Mouse (Mus musculus): ENCODE data around the gene Tas2r108.

The Tas2r108 gene

GRCm38 (mm10) chr6:40493229-40493628 lies at the start of gene Tas2r108:
Gene Tas2r108 (plus strand): TSS chr6:40493529.
- DNase-seq: no peak

DNA sequence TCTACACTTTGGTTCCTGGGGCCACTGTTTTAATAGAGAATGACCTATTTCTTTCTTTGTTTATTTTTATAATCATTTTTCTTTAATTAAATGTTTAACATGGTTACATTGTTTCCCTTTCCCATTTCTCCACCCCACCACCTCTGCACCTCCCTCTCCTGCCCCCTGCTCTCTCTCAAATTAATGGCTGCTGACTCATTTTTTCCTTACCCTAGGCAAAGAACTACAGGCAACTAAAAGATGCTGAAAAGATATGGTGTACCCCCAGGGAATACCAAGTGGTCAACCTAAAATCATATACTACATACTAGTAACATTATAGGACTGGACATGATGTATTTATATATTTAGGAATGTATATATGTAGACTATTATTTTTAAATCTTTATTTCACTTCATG lies 44.7 kb upstream of the Tas2r108 start:
- no peak for DNase-seq

GRCm38 (mm10) chr6:40454436-40455041 lies 38.8 kb upstream of the Tas2r108 start:
- DNase-seq: no peak

DNA sequence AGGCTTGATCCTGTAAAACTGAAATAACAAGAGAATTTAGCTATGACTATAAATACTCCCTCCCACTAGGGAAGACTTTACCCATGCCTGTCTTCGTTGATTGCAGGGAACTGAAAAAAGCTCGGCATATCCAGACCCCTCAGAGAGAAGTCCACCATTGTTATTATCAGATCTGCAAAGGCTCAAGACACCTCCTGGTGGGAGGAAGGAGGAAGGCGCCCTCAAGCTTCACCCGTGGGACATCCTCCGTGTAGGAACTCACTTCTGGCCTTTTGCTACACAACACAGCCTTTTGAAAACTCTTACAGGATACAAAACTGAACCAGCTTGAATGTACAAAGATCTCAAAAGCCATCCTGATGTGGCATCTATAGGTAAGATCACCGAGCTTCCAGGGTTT lies 27.6 kb upstream of the Tas2r108 start:
- no peak for DNase-seq

DNA sequence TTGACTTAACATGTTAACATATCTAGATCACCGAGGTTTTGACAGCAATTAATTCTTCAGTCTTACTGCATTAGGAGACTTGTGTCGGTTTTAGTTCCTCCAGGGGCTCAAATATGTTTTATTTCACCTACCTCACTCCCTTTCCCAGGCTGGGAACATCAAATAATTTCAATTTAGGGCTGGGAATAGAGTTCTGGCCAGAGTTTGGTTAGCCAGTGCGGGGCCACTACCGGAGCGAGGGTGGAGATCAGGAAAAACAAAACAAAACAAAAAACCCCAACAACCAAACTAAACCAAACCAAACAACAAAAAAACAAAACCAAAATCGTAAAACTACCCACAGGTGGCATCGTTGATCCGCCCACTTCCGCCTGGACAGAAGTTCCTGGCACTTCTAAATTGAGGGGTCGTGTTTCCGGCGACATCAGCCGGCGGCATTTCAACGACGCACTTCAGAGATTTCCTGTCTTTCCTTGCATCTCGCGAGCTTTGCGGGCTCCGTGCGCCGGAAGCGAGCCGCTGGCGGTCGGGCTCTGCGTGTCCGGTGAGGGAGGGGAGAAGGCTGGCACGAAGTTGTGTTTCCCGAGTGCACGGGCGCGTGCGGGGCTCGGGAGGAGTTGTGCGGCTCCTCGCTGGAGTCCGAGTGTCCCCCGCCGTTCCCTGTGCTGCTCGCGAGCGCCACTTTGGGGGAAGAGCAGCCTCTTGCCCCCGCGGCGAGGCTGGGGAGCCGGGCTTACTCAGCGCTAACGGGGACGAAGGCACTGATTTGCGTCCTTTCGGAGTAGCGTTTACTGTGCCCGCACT lies 22.2 kb upstream of the Tas2r108 start, which contains the start of gene Ssbp1:
TSS of gene Ssbp1 (plus strand) at position 437 of the 804 bp plus-strand sequence.
- DNase-seq: peak; percentile 95

DNA sequence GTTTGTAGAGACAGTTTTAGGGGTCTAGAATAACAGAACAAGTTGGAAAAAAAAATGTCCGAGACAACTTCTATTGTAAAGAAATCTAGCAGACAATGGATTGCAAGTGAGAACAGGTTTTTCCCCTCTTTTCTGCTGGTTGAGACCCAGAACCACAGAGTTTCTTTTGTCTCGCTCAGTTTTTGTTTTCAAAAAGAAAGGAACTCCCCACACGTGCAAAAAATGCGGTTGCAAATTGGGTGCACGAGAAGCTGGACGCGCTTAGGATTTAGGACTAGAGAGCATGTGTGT lies 21.7 kb upstream of the Tas2r108 start:
- DNase-seq: no peak

DNA sequence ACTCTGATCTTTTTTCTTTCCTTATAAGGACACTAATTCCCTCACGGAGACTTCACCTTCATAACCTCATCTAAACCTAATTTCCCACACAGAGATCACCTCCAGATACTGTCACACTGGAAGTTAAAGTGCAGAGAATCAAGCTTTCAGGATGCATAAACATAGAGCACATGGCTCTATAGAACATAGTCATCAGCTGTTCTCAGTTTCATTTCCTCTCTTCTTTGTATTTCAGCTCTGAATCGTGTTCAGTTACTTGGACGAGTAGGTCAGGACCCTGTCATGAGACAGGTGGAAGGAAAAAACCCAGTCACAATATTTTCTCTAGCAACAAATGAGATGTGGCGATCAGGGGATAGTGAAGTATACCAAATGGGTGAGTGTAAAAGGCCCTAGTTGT lies 17.2 kb upstream of the Tas2r108 start:
- DNase-seq: no peak

GRCm38 (mm10) chr6:40479705-40480104 lies 13.6 kb upstream of the Tas2r108 start:
- no peak for DNase-seq

DNA sequence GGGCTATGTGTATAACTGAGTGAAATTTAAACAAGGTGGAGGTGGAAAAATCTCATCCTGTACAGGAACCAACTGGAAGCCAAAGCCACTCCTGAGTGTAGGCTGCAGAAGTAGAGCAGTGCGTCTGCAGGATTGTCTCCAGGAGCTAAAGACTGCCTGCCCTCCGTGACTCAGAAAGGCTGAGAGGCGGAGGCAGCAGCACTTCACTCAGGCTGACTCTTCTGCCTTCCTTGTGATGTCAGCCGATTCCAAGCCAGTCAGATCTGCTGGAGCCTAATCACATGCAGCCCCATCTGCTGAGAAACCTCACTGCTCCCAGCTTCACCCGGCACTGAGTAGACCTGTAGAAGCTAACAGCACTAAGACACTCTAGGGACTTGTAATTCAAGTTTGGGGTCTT lies 11.0 kb upstream of the Tas2r108 start:
- no peak for DNase-seq

GRCm38 (mm10) chr6:40490933-40491332 lies 2.4 kb upstream of the Tas2r108 start, which contains the start of gene Tas2r137:
Gene Tas2r137 (plus strand): TSS chr6:40491233.
- no peak for DNase-seq

DNA sequence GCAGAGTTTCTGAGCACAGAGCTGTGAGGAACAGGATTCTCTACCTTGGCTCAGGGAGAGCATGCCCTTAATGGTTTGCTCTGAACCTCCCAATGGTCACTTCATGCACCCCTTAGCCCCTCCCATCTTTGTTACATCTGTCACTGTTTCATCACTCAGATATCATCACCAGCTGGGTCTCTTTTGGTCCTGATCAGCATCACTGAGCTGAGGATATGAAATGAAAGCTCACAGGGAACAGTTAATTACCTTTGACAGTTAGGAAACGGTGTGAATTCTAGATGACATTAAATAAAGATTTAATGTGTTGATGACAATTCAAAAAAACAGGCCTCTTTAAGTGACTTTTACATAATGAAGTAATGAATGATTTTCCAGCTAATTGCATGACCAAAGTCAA lies 26.1 kb downstream of the Tas2r108 start, which contains the start of gene Prss37:
TSS of gene Prss37 (minus strand) at position 101 of the 400 bp plus-strand sequence.
- DNase-seq: no peak
